12 mouse cellular contexts compared by ENCODE assay signal in the genomic region with DNA sequence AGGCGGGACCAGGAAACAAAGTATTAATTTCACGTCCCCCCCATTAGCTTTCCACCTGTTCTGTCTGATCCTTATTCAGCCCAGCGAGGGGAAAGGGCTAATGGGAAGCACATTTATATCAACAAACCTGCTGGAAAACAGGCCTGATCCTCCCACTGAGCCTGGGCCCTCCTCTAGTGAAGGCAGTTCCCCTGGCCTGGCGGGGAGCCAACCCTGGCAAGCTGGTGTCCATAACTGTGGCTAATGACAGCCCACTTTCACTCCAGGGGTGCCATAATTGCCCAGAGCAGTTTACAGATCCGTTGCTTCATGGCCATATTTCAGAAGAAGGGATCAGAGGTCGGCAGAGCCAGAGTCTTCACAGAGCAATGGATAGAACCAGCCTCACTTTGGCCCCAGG.
DNase-seq lines count a peak whose midpoint lies in the region; ATAC-seq lines count a peak whose summit lies in the region.
"Had no signal": no experiment of that assay in that cellular context is flagged by ENCODE, and none has a peak within 500 bp of the region (broad histone marks: within the 10 kb centered on the region; RNA-seq: fewer than 3 reads in every experiment).

No protein-coding gene starts in this region.

- H3K27ac ChIP-seq in intestine, embryonic 14.5 days (ENCODE audit: low read depth), result peak overlapping the region; percentile 47; the same call in 1 of the 2 replicates
- H3K27ac ChIP-seq in intestine, embryonic 15.5 days, result no peak overlapping the region
- no peak overlapping the region for H3K27ac ChIP-seq in forebrain, embryonic 13.5 days
- H3K27ac ChIP-seq: heart, embryonic 13.5 days; macrophage had no signal

- H3K27me3 ChIP-seq in intestine, embryonic 14.5 days (replicated peaks; ENCODE audit: control insufficient read depth, insufficient read depth, low read length), result no peaks in the 10 kb centered on the region
- no peaks in the 10 kb centered on the region for H3K27me3 ChIP-seq in intestine, embryonic 15.5 days (replicated peaks)
- no peaks in the 10 kb centered on the region for H3K27me3 ChIP-seq in forebrain, embryonic 13.5 days
- H3K27me3 ChIP-seq: heart, embryonic 13.5 days had no signal

- no peak overlapping the region for H3K9ac ChIP-seq in intestine, embryonic 14.5 days (ENCODE audit: low read length)
- no peak overlapping the region for H3K9ac ChIP-seq in intestine, embryonic 15.5 days
- H3K9ac ChIP-seq in forebrain, embryonic 13.5 days, result no peak overlapping the region
- H3K9ac ChIP-seq: heart, embryonic 13.5 days had no signal

- peaks cover 4% of the 10 kb centered on the region for H3K4me1 ChIP-seq in intestine, embryonic 14.5 days (replicated peaks; ENCODE audit: control insufficient read depth, insufficient read depth, low read length)
- 0 out of 2 replicates have a peak, but pooled peaks cover 3% of the 10 kb centered on the region for H3K4me1 ChIP-seq in intestine, embryonic 15.5 days (replicated peaks)
- peaks cover 3% of the 10 kb centered on the region; the same call in 1 of the 2 replicates for H3K4me1 ChIP-seq in forebrain, embryonic 13.5 days
- H3K4me1 ChIP-seq: heart, embryonic 13.5 days had no signal

- H3K4me3 ChIP-seq in intestine, embryonic 14.5 days (ENCODE audit: low read depth, low read length), result no peak overlapping the region
- no peak overlapping the region for H3K4me3 ChIP-seq in intestine, embryonic 15.5 days (replicated peaks)
- H3K4me3 ChIP-seq in forebrain, embryonic 13.5 days, result no peak overlapping the region
- H3K4me3 ChIP-seq: erythroblast, embryonic 14.5 days; heart, embryonic 13.5 days had no signal

- ATAC-seq in intestine, embryonic 14.5 days (replicated peaks; ENCODE audit: low FRiP score, low TSS enrichment, low read depth), result no peak
- ATAC-seq in intestine, embryonic 15.5 days, result no peak
- no peak for ATAC-seq in forebrain, embryonic 13.5 days

- no peaks in the 10 kb centered on the region for H3K36me3 ChIP-seq in intestine, embryonic 14.5 days (ENCODE audit: control insufficient read depth, insufficient read depth, low read length)
- no peaks in the 10 kb centered on the region for H3K36me3 ChIP-seq in intestine, embryonic 15.5 days
- no peaks in the 10 kb centered on the region for H3K36me3 ChIP-seq in forebrain, embryonic 13.5 days (ENCODE audit: poor library complexity, severe bottlenecking)
- H3K36me3 ChIP-seq: G1E; heart, embryonic 13.5 days had no signal

- no peak overlapping the region for H3K4me2 ChIP-seq in intestine, embryonic 14.5 days (ENCODE audit: low read length)
- H3K4me2 ChIP-seq in intestine, embryonic 15.5 days (replicated peaks), result no peak overlapping the region
- no peak overlapping the region for H3K4me2 ChIP-seq in forebrain, embryonic 13.5 days
- H3K4me2 ChIP-seq: heart, embryonic 13.5 days had no signal

- DNase-seq in intestine, embryonic 14.5 days (ENCODE audit: low spot score), result no peak
- peak; percentile 54 for DNase-seq in testis, postnatal 10 days (ENCODE audit: low spot score)
- no peak for DNase-seq in testis, postnatal 14 days (ENCODE audit: low spot score)
- DNase-seq in forelimb bud, embryonic 11.5 days (ENCODE audit: low read depth, low spot score), result peak; percentile 73
- peak; percentile 27 for DNase-seq in yolk sac, embryonic 10.5 days (ENCODE audit: low spot score)
- DNase-seq in right cerebral cortex, postnatal 25 days, result no peak

- H3K9me3 ChIP-seq in intestine, embryonic 14.5 days (ENCODE audit: control insufficient read depth, low read length), result no peaks in the 10 kb centered on the region
- H3K9me3 ChIP-seq in intestine, embryonic 15.5 days, result no peaks in the 10 kb centered on the region
- H3K9me3 ChIP-seq in forebrain, embryonic 13.5 days (replicated peaks), result no peaks in the 10 kb centered on the region
- H3K9me3 ChIP-seq: heart, embryonic 13.5 days had no signal

- WGBS in intestine, embryonic 14.5 days, result 22% methylated on average over 6 of the region's 6 CpGs
- WGBS in intestine, embryonic 15.5 days, result 29% methylated on average over 6 of the region's 6 CpGs
- 44% methylated on average over 6 of the region's 6 CpGs for WGBS in forebrain, embryonic 13.5 days

Comparison
In these comparisons a context has a peak if more than half of its experiments do, and no peak if none do; other contexts are left out.
1. DNase-seq: peak in testis, postnatal 10 days (single experiment), forelimb bud, embryonic 11.5 days (single experiment) and yolk sac, embryonic 10.5 days (single experiment); none in intestine, embryonic 14.5 days (single experiment), testis, postnatal 14 days (single experiment) and right cerebral cortex, postnatal 25 days (single experiment).